In the genomic region with DNA sequence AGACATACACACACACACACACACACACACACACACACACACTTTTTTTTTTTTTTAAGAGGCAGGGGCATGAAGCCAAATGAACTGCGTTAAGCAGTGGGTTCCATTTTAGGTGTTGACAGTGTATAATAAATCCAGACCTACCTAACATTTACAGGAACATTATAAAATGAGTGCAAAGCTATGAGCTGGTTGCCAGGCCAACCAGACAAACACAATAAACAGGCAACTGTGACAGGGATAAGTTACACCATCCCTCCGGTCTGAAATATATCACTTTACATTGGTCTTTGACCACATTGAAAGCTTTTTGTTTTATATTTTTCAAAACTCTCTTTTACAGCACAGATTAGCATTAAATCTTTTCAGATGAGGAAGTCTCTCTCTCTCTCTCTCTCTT, we compare ENCODE assay signal across 19 mouse cellular contexts.
DNase-seq lines count a peak whose midpoint lies in the region; ATAC-seq and TF ChIP-seq lines count a peak whose summit lies in the region.
"Had no signal": no experiment of that assay in that cellular context is flagged by ENCODE, and none has a peak within 500 bp of the region (broad histone marks: within the 10 kb centered on the region; RNA-seq: fewer than 3 reads in every experiment).

No protein-coding gene starts in this region.

- ATAC-seq in kidney, postnatal 0 days (replicated peaks; ENCODE audit: low FRiP score, low read depth), result no peak
- peak; percentile 85 for ATAC-seq in limb, embryonic 14.5 days (ENCODE audit: low FRiP score, low read depth)
- no peak for ATAC-seq in megakaryocyte progenitor cell, adult 5-6 weeks (replicated peaks; ENCODE audit: poor library complexity)
- ATAC-seq: forebrain, embryonic 16.5 days; inflammation-experienced regulatory T-cells, adult 6 months; liver, postnatal 0 days; midbrain, embryonic 16.5 days had no signal

- TF ChIP-seq POLR2A in limb, embryonic 14.5 days (IDR thresholded peaks at IDR 0.05; ENCODE audit: borderline replicate concordance, extremely low read depth, insufficient read depth, insufficient read length), result no peak

- no peak overlapping the region for H3K4me3 ChIP-seq in kidney, postnatal 0 days (replicated peaks; ENCODE audit: low read depth, low read length)
- no peak overlapping the region for H3K4me3 ChIP-seq in limb, embryonic 14.5 days (replicated peaks; ENCODE audit: low read length)
- H3K4me3 ChIP-seq: left cerebral cortex, adult 2 months had no signal

- DNase-seq in embryo, embryonic 10.5 days (ENCODE audit: low spot score), result peak; percentile 40
- no peak for DNase-seq in embryo, embryonic 10 days (ENCODE audit: low spot score)
- DNase-seq in kidney, postnatal 0 days (ENCODE audit: low spot score), result peak; percentile 60
- DNase-seq in kidney, adult 18-20 months, result no peak
- DNase-seq in forelimb bud, embryonic 11.5 days (ENCODE audit: low read depth, low spot score), result peak; percentile 86
- DNase-seq in limb, embryonic 14.5 days (ENCODE audit: low spot score), result peak; percentile 80
- no peak for DNase-seq in urinary bladder, postnatal 25 days (ENCODE audit: low spot score)
- DNase-seq: adrenal gland, postnatal 10 days; cerebellum, adult 11-12 months; cerebellum, postnatal 25 days; liver; liver, postnatal 0 days; lung, postnatal 36 days; thymus, postnatal 4 days had no signal

- no peaks in the 10 kb centered on the region for H3K36me3 ChIP-seq in kidney, postnatal 0 days (ENCODE audit: insufficient read depth, low read length)
- no peaks in the 10 kb centered on the region for H3K36me3 ChIP-seq in limb, embryonic 14.5 days (ENCODE audit: control insufficient read depth, insufficient read depth, low read length)

- no peaks in the 10 kb centered on the region for H3K9me3 ChIP-seq in kidney, postnatal 0 days (replicated peaks; ENCODE audit: low read length)
- H3K9me3 ChIP-seq in limb, embryonic 14.5 days (ENCODE audit: control insufficient read depth, low read length), result no peaks in the 10 kb centered on the region

- H3K4me1 ChIP-seq in kidney, postnatal 0 days (replicated peaks; ENCODE audit: insufficient read depth, low read length), result no peaks in the 10 kb centered on the region
- peaks cover 8% of the 10 kb centered on the region for H3K4me1 ChIP-seq in limb, embryonic 14.5 days (ENCODE audit: control insufficient read depth, insufficient read depth, low read length)

- no peaks in the 10 kb centered on the region for H3K27me3 ChIP-seq in kidney, postnatal 0 days (ENCODE audit: insufficient read depth, low read length)
- no peaks in the 10 kb centered on the region for H3K27me3 ChIP-seq in limb, embryonic 14.5 days (ENCODE audit: control insufficient read depth, insufficient read depth, low read length)

- H3K4me2 ChIP-seq in kidney, postnatal 0 days (ENCODE audit: low read length), result no peak overlapping the region
- no peak overlapping the region for H3K4me2 ChIP-seq in limb, embryonic 14.5 days (replicated peaks; ENCODE audit: low read depth, low read length, severe bottlenecking)

- no peak for TF ChIP-seq CTCF in kidney, postnatal 0 days (IDR thresholded peaks at IDR 0.05; ENCODE audit: low read depth)

- H3K27ac ChIP-seq in kidney, postnatal 0 days, result no peak overlapping the region
- no peak overlapping the region for H3K27ac ChIP-seq in limb, embryonic 14.5 days (replicated peaks; ENCODE audit: low read depth, low read length)
- H3K27ac ChIP-seq: left cerebral cortex, adult 2 months had no signal

- no peak overlapping the region for H3K9ac ChIP-seq in kidney, postnatal 0 days (ENCODE audit: low read depth, low read length)
- H3K9ac ChIP-seq in limb, embryonic 14.5 days (ENCODE audit: low read depth, low read length, severe bottlenecking), result no peak overlapping the region
- H3K9ac ChIP-seq: liver, postnatal 0 days had no signal

- 29% methylated on average over 2 of the region's 2 CpGs for WGBS in kidney, postnatal 0 days
- WGBS in limb, embryonic 14.5 days, result 11% methylated on average over 2 of the region's 2 CpGs

Comparison
In these comparisons a context has a peak if more than half of its experiments do, and no peak if none do; other contexts are left out.
1. DNase-seq: peak in embryo, embryonic 10.5 days (single experiment), kidney, postnatal 0 days (single experiment), forelimb bud, embryonic 11.5 days (single experiment) and limb, embryonic 14.5 days (single experiment); none in embryo, embryonic 10 days (single experiment), kidney, adult 18-20 months (single experiment) and urinary bladder, postnatal 25 days (single experiment).